In genomic region chr5:24348546-24348945, GRCm38 (mm10) we compare ENCODE assay signal across 8 mouse cellular contexts. TPM values are rescaled to one million over a fixed set of nuclear protein-coding genes. Genes with fewer than 3 reads are reported as not detected.
DNase-seq lines count a peak whose midpoint lies in the region; ATAC-seq lines count a peak whose summit lies in the region.

No protein-coding gene starts in this region.

- under 1% methylated on average over 30 of the region's 30 CpGs for WGBS in embryonic facial prominence, embryonic 12.5 days
- WGBS in hindbrain, embryonic 15.5 days = under 1% methylated on average over 30 of the region's 30 CpGs
- under 1% methylated on average over 27 of the region's 30 CpGs for WGBS in lung, embryonic 15.5 days
- 2% methylated on average over 26 of the region's 30 CpGs for WGBS in stomach, embryonic 15.5 days

- H3K27me3 ChIP-seq in megakaryocyte, embryonic 14.5 days (replicated peaks) = peaks cover 100% of the 10 kb centered on the region
- H3K27me3 ChIP-seq in embryonic facial prominence, embryonic 12.5 days = peaks cover 76% of the 10 kb centered on the region
- H3K27me3 ChIP-seq in hindbrain, embryonic 15.5 days = no peaks in the 10 kb centered on the region
- peaks cover 44% of the 10 kb centered on the region for H3K27me3 ChIP-seq in lung, embryonic 15.5 days
- peaks cover 8% of the 10 kb centered on the region; the same call in 1 of the 2 replicates for H3K27me3 ChIP-seq in stomach, embryonic 15.5 days (replicated peaks)

- ATAC-seq in megakaryocyte, adult 5-6 weeks (ENCODE audit: poor library complexity, severe bottlenecking) = no peak
- ATAC-seq in embryonic facial prominence, embryonic 12.5 days (ENCODE audit: insufficient number of reproducible peaks, insufficient read depth, low FRiP score, low TSS enrichment) = no peak
- no peak for ATAC-seq in hindbrain, embryonic 15.5 days (ENCODE audit: low FRiP score, low read depth)
- no peak for ATAC-seq in lung, embryonic 15.5 days (ENCODE audit: borderline replicate concordance, extremely low read depth, low FRiP score, low TSS enrichment)
- no peak for ATAC-seq in stomach, embryonic 15.5 days (ENCODE audit: insufficient read depth, low FRiP score, low read depth)

- DNase-seq in left cerebral cortex, adult 8-10 months (ENCODE audit: low spot score in 2 of 2) = no peak
- no peak for DNase-seq in layer of hippocampus, postnatal 36 days

- no peaks in the 10 kb centered on the region for H3K9me3 ChIP-seq in megakaryocyte, embryonic 14.5 days
- no peaks in the 10 kb centered on the region for H3K9me3 ChIP-seq in embryonic facial prominence, embryonic 12.5 days
- H3K9me3 ChIP-seq in hindbrain, embryonic 15.5 days = no peaks in the 10 kb centered on the region
- H3K9me3 ChIP-seq in lung, embryonic 15.5 days = no peaks in the 10 kb centered on the region
- no peaks in the 10 kb centered on the region for H3K9me3 ChIP-seq in stomach, embryonic 15.5 days

- H3K27ac ChIP-seq in embryonic facial prominence, embryonic 12.5 days = no peak overlapping the region
- H3K27ac ChIP-seq in hindbrain, embryonic 15.5 days (replicated peaks) = peak overlapping the region; percentile 67
- H3K27ac ChIP-seq in lung, embryonic 15.5 days = no peak overlapping the region
- peak overlapping the region; percentile 41; the same call in 1 of the 2 replicates for H3K27ac ChIP-seq in stomach, embryonic 15.5 days

- H3K4me3 ChIP-seq in megakaryocyte, embryonic 14.5 days (replicated peaks) = peak overlapping the region; percentile 91
- H3K4me3 ChIP-seq in embryonic facial prominence, embryonic 12.5 days = peak overlapping the region; percentile 42
- H3K4me3 ChIP-seq in hindbrain, embryonic 15.5 days = peak overlapping the region; percentile 50
- H3K4me3 ChIP-seq in lung, embryonic 15.5 days = peak overlapping the region; percentile 44
- H3K4me3 ChIP-seq in stomach, embryonic 15.5 days (replicated peaks) = peak overlapping the region; percentile 45

- peaks cover 33% of the 10 kb centered on the region for H3K4me1 ChIP-seq in megakaryocyte, embryonic 14.5 days
- H3K4me1 ChIP-seq in embryonic facial prominence, embryonic 12.5 days = peaks cover 40% of the 10 kb centered on the region
- peaks cover 75% of the 10 kb centered on the region for H3K4me1 ChIP-seq in hindbrain, embryonic 15.5 days (replicated peaks)
- H3K4me1 ChIP-seq in lung, embryonic 15.5 days = peaks cover 80% of the 10 kb centered on the region
- peaks cover 71% of the 10 kb centered on the region for H3K4me1 ChIP-seq in stomach, embryonic 15.5 days

- H3K4me2 ChIP-seq in embryonic facial prominence, embryonic 12.5 days (replicated peaks) = peak overlapping the region; percentile 97
- peak overlapping the region; percentile 88 for H3K4me2 ChIP-seq in hindbrain, embryonic 15.5 days
- peak overlapping the region; percentile 92 for H3K4me2 ChIP-seq in lung, embryonic 15.5 days
- peak overlapping the region; percentile 97 for H3K4me2 ChIP-seq in stomach, embryonic 15.5 days

- H3K9ac ChIP-seq in embryonic facial prominence, embryonic 12.5 days = peak overlapping the region; percentile 47; the same call in 1 of the 2 replicates
- peak overlapping the region; percentile 52 for H3K9ac ChIP-seq in hindbrain, embryonic 15.5 days
- no peak overlapping the region for H3K9ac ChIP-seq in lung, embryonic 15.5 days
- 0 out of 2 replicates have a peak overlapping the region, but pooled peaks have one; percentile 10 for H3K9ac ChIP-seq in stomach, embryonic 15.5 days

- H3K36me3 ChIP-seq in megakaryocyte, embryonic 14.5 days (replicated peaks; ENCODE audit: low read length) = no peaks in the 10 kb centered on the region
- no peaks in the 10 kb centered on the region for H3K36me3 ChIP-seq in embryonic facial prominence, embryonic 12.5 days
- no peaks in the 10 kb centered on the region for H3K36me3 ChIP-seq in hindbrain, embryonic 15.5 days
- H3K36me3 ChIP-seq in lung, embryonic 15.5 days = no peaks in the 10 kb centered on the region
- H3K36me3 ChIP-seq in stomach, embryonic 15.5 days = no peaks in the 10 kb centered on the region

RNA-seq across cellular contexts. Expression of gene Kcnh2, which starts 2.9 kb away (rescaled TPM):
- polyA plus RNA-seq in megakaryocyte, embryonic 14.5 days (2012; ENCODE audit: insufficient read depth, low replicate concordance) = 0.10 TPM in 1 of 2 replicates, not detected in the other
- total RNA-seq in megakaryocyte, adult 5-6 weeks (2015) = not detected in 2 replicates
- not detected in 2 replicates for total RNA-seq in megakaryocyte, adult 5-6 weeks (2017)
- polyA plus RNA-seq in embryonic facial prominence, embryonic 12.5 days (2016; fragmentation: Nextera tagmentation; extraction: Ambion mirVana) = 4.5 and 5.2 TPM in 2 replicates
- 13.0 and 17.9 TPM in 2 replicates for polyA plus RNA-seq in hindbrain, embryonic 15.5 days (2015; fragmentation: Nextera tagmentation; extraction: Ambion mirVana)
- polyA plus RNA-seq in lung, embryonic 15.5 days (2015; fragmentation: Nextera tagmentation; extraction: Ambion mirVana) = 6.0 and 7.0 TPM in 2 replicates
- polyA plus RNA-seq in stomach, embryonic 15.5 days (2015; fragmentation: Nextera tagmentation; extraction: Ambion mirVana) = 9.6 and 12.1 TPM in 2 replicates
- 10 to 100 TPM; 33.4 to 38.9 (median 37.6) TPM for total RNA-seq in left cerebral cortex, adult 8-10 months (2022)
- total RNA-seq in layer of hippocampus, postnatal 36 days (2021) = 10 to 100 TPM; 21.3 to 23.7 TPM

RNA-seq across cellular contexts. Expression of gene Nos3, which starts 16.1 kb away (rescaled TPM):
- polyA plus RNA-seq in megakaryocyte, embryonic 14.5 days (2012; ENCODE audit: insufficient read depth, low replicate concordance) = not detected in 2 replicates
- 0.05 and 0.25 TPM in 2 replicates for total RNA-seq in megakaryocyte, adult 5-6 weeks (2015)
- total RNA-seq in megakaryocyte, adult 5-6 weeks (2017) = 0.16 and 0.29 TPM in 2 replicates
- 6.7 and 7.6 TPM in 2 replicates for polyA plus RNA-seq in embryonic facial prominence, embryonic 12.5 days (2016; fragmentation: Nextera tagmentation; extraction: Ambion mirVana)
- 9.6 and 10.7 TPM in 2 replicates for polyA plus RNA-seq in hindbrain, embryonic 15.5 days (2015; fragmentation: Nextera tagmentation; extraction: Ambion mirVana)
- 17.1 and 18.8 TPM in 2 replicates for polyA plus RNA-seq in lung, embryonic 15.5 days (2015; fragmentation: Nextera tagmentation; extraction: Ambion mirVana)
- polyA plus RNA-seq in stomach, embryonic 15.5 days (2015; fragmentation: Nextera tagmentation; extraction: Ambion mirVana) = 6.8 and 8.3 TPM in 2 replicates
- 1 to 10 TPM; 5.8 to 8.0 (median 6.9) TPM for total RNA-seq in left cerebral cortex, adult 8-10 months (2022)
- total RNA-seq in layer of hippocampus, postnatal 36 days (2021) = 1 to 10 TPM; 6.1 to 6.4 TPM

RNA-seq across cellular contexts. Expression of gene Atg9b, which starts 43.4 kb away (rescaled TPM):
- polyA plus RNA-seq in megakaryocyte, embryonic 14.5 days (2012; ENCODE audit: insufficient read depth, low replicate concordance) = 1.8 and 4.2 TPM in 2 replicates
- total RNA-seq in megakaryocyte, adult 5-6 weeks (2015) = 0.33 and 0.50 TPM in 2 replicates
- total RNA-seq in megakaryocyte, adult 5-6 weeks (2017) = 2.2 and 2.7 TPM in 2 replicates
- 0.36 and 0.47 TPM in 2 replicates for polyA plus RNA-seq in embryonic facial prominence, embryonic 12.5 days (2016; fragmentation: Nextera tagmentation; extraction: Ambion mirVana)
- polyA plus RNA-seq in hindbrain, embryonic 15.5 days (2015; fragmentation: Nextera tagmentation; extraction: Ambion mirVana) = 2.9 and 3.6 TPM in 2 replicates
- polyA plus RNA-seq in lung, embryonic 15.5 days (2015; fragmentation: Nextera tagmentation; extraction: Ambion mirVana) = 0.64 and 0.77 TPM in 2 replicates
- polyA plus RNA-seq in stomach, embryonic 15.5 days (2015; fragmentation: Nextera tagmentation; extraction: Ambion mirVana) = 2.0 and 2.5 TPM in 2 replicates
- 1 to 10 TPM; 4.7 to 5.8 (median 5.1) TPM for total RNA-seq in left cerebral cortex, adult 8-10 months (2022)
- 1 to 10 TPM; 3.0 to 4.2 TPM for total RNA-seq in layer of hippocampus, postnatal 36 days (2021)

RNA-seq across cellular contexts. Expression of gene Abcb8, which starts 44.9 kb away (rescaled TPM):
- polyA plus RNA-seq in megakaryocyte, embryonic 14.5 days (2012; ENCODE audit: insufficient read depth, low replicate concordance) = 10.6 and 45.2 TPM in 2 replicates
- 9.3 and 13.9 TPM in 2 replicates for total RNA-seq in megakaryocyte, adult 5-6 weeks (2015)
- total RNA-seq in megakaryocyte, adult 5-6 weeks (2017) = 3.3 and 5.6 TPM in 2 replicates
- polyA plus RNA-seq in embryonic facial prominence, embryonic 12.5 days (2016; fragmentation: Nextera tagmentation; extraction: Ambion mirVana) = 44.6 and 46.2 TPM in 2 replicates
- polyA plus RNA-seq in hindbrain, embryonic 15.5 days (2015; fragmentation: Nextera tagmentation; extraction: Ambion mirVana) = 49.7 and 56.5 TPM in 2 replicates
- 44.7 and 49.6 TPM in 2 replicates for polyA plus RNA-seq in lung, embryonic 15.5 days (2015; fragmentation: Nextera tagmentation; extraction: Ambion mirVana)
- 49.9 and 59.5 TPM in 2 replicates for polyA plus RNA-seq in stomach, embryonic 15.5 days (2015; fragmentation: Nextera tagmentation; extraction: Ambion mirVana)
- 10 to 100 TPM; 54.5 to 65.4 (median 58.7) TPM for total RNA-seq in left cerebral cortex, adult 8-10 months (2022)
- total RNA-seq in layer of hippocampus, postnatal 36 days (2021) = 10 to 100 TPM; 51.9 to 58.7 TPM

Comparison
In these comparisons a context has a peak if more than half of its experiments do, and no peak if none do; other contexts are left out.
1. H3K27ac ChIP-seq: peak in hindbrain, embryonic 15.5 days (single experiment) and stomach, embryonic 15.5 days (single experiment); none in embryonic facial prominence, embryonic 12.5 days (single experiment) and lung, embryonic 15.5 days (single experiment).
2. Peak in every context shown above with its lines, with median percentiles within 50 percentile points of each other: H3K4me3 ChIP-seq and H3K4me2 ChIP-seq.